Mouse (Mus musculus): Measurements from ENCODE around the gene Slc10a1. TPM values are rescaled to one million over a fixed set of nuclear protein-coding genes. Genes with fewer than 3 reads are reported as not detected.
A peak's percentile ranks its signal among the peaks of the same experiment; 100 is the strongest.
"Not testable (repeated sequence)": the region's sequence is repeated elsewhere in the genome, so short reads cannot be mapped to it uniquely, and the experiment has no call there.

Gene Slc10a1
- polyA plus RNA-seq, 1 experiment from 2014 or later, result 0.51 TPM

DNA sequence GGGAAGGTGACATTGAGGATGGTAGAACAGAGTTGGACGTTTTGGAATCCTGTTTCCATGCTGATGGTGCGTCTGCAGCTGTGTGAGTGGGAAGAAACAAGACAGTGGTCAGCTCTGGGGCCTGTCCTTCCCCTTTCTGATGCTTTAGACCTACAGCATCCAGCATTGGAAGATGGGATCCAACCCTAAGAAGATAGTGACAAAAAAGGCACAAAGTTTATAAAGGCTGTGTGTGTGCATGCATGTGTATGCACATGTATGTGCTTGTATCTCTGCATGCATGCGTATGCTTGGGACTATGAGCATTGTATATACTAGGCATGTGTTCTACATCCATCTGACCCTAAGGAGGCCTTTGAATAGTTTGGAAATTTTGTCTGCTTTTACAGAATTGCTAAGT lies 12.5 kb downstream of the Slc10a1 start:
- no peaks in the 10 kb centered on the region for H3K27me3 ChIP-seq (ENCODE audit: control insufficient read depth, insufficient read depth, low read length)
- no peaks in the 10 kb centered on the region for H3K9me3 ChIP-seq (ENCODE audit: control insufficient read depth, low read length)
- no peak for DNase-seq (ENCODE audit: low spot score)
- no peak overlapping the region for H3K27ac ChIP-seq (ENCODE audit: low read depth, low read length)
- H3K9ac ChIP-seq (ENCODE audit: low read depth, low read length), result no peak overlapping the region
- no peaks in the 10 kb centered on the region for H3K4me1 ChIP-seq (replicated peaks; ENCODE audit: control insufficient read depth, insufficient read depth, low read length)
- H3K4me2 ChIP-seq (replicated peaks; ENCODE audit: low read depth, low read length), result no peak overlapping the region
- peaks cover 9% of the 10 kb centered on the region for H3K36me3 ChIP-seq (ENCODE audit: control insufficient read depth, insufficient read depth, low read length)
- no peak for ATAC-seq (ENCODE audit: low FRiP score)
- WGBS, result 89% methylated on average over 3 of the region's 3 CpGs
- no peak overlapping the region for H3K4me3 ChIP-seq (ENCODE audit: low read depth, low read length)

DNA sequence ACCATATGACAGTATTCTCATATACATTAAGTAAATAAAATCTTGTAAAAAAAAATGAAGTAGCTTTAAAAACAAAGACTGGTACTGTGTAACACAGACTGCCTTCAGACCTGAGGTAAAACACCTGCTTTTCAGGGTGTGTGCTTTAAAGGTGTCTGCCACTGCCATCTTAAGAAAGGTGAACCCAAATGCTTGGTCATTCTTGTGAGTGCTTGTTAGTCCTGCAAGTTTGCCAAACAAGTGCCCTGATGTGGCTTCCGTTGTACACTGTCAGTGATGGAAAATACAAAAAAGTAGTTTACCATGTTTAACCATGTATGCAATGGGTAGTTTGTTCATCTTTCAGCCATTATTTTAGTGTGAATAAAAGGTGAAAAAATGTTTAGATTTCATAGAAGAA lies 16.0 kb downstream of the Slc10a1 start:
- no peak overlapping the region for H3K27ac ChIP-seq (ENCODE audit: low read depth, low read length)
- no peaks in the 10 kb centered on the region for H3K4me1 ChIP-seq (replicated peaks; ENCODE audit: control insufficient read depth, insufficient read depth, low read length)
- H3K9ac ChIP-seq (ENCODE audit: low read depth, low read length), result no peak overlapping the region
- WGBS, result 97% methylated on average over 1 of the region's 1 CpGs
- H3K4me2 ChIP-seq (replicated peaks; ENCODE audit: low read depth, low read length), result no peak overlapping the region
- no peaks in the 10 kb centered on the region for H3K9me3 ChIP-seq (ENCODE audit: control insufficient read depth, low read length)
- H3K4me3 ChIP-seq (ENCODE audit: low read depth, low read length), result no peak overlapping the region
- no peaks in the 10 kb centered on the region for H3K27me3 ChIP-seq (ENCODE audit: control insufficient read depth, insufficient read depth, low read length)
- ATAC-seq (ENCODE audit: low FRiP score) (no peak), DNase-seq (ENCODE audit: low spot score) (no peak)
- H3K36me3 ChIP-seq (ENCODE audit: control insufficient read depth, insufficient read depth, low read length), result peaks cover 19% of the 10 kb centered on the region

DNA sequence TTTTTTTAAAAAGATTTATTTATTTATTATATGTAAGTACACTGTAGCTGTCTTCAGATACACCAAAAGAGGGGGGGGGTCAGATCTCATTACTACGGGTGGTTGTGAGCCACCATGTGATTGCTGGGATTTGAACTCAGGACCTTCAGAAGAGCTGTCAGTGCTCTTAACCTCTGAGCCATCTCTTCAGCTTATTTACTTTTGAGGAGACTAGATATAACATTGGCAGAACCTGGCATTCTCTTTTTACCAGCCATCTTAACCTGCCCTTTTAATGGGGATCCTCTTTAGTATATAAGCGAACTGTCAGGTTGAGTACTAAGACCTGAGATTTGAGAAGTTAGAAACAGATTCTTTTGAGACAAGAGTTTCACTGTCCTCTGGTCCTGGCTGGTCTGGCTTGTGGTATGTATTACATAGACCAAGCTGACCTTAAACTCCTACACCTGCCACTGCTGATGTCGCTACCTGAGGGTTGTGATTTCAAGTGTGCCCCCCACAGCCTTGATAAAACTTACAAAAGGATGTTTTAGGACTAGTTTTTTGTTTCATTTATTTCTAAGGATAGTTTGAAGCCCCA lies 16.8 kb downstream of the Slc10a1 start:
- 94% methylated on average over 3 of the region's 3 CpGs for whole genome bisulfite sequencing
- no peak for ATAC-seq (ENCODE audit: low FRiP score)
- Histone ChIP-seq H3K4me3 (ENCODE audit: low read depth, low read length) (no peak overlapping the region), H3K27me3 (ENCODE audit: control insufficient read depth, insufficient read depth, low read length) (no peaks in the 10 kb centered on the region), H3K4me2 (replicated peaks; ENCODE audit: low read depth, low read length) (no peak overlapping the region), H3K36me3 (ENCODE audit: control insufficient read depth, insufficient read depth, low read length) (peaks cover 21% of the 10 kb centered on the region), H3K27ac (ENCODE audit: low read depth, low read length) (no peak overlapping the region), H3K9me3 (ENCODE audit: control insufficient read depth, low read length) (no peaks in the 10 kb centered on the region), H3K4me1 (replicated peaks; ENCODE audit: control insufficient read depth, insufficient read depth, low read length) (no peaks in the 10 kb centered on the region), H3K9ac (ENCODE audit: low read depth, low read length) (no peak overlapping the region)
- DNase-seq (ENCODE audit: low spot score), result no peak

DNA sequence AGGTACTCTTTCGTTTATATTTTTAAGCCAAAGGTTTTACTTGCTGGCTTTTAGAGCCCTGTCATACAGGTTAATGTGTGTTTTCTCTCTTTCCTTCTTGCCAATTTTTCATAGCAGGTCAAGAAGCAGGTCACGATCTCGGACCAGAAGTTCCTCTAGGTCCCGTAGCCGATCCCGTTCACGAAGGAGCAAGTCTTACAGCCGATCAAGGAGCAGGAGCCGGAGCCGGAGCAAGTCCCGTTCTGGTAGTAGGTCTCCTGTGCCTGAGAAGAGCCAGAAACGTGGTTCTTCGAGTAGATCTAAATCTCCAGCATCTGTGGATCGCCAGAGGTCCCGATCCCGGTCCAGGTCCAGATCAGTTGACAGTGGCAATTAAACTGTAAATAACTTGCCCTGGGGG lies 18.9 kb downstream of the Slc10a1 start:
- DNase-seq (ENCODE audit: low spot score); H3K27ac ChIP-seq (ENCODE audit: low read depth, low read length); H3K4me3 ChIP-seq (ENCODE audit: low read depth, low read length); H3K27me3 ChIP-seq (ENCODE audit: control insufficient read depth, insufficient read depth, low read length); H3K9ac ChIP-seq (ENCODE audit: low read depth, low read length); H3K4me2 ChIP-seq (replicated peaks; ENCODE audit: low read depth, low read length); H3K9me3 ChIP-seq (ENCODE audit: control insufficient read depth, low read length); H3K4me1 ChIP-seq (replicated peaks; ENCODE audit: control insufficient read depth, insufficient read depth, low read length); ATAC-seq (ENCODE audit: low FRiP score): not testable (repeated sequence)
- WGBS, result 93% methylated on average over 14 of the region's 16 CpGs
- H3K36me3 ChIP-seq (ENCODE audit: control insufficient read depth, insufficient read depth, low read length), result peaks cover 13% of the 10 kb centered on the region

DNA sequence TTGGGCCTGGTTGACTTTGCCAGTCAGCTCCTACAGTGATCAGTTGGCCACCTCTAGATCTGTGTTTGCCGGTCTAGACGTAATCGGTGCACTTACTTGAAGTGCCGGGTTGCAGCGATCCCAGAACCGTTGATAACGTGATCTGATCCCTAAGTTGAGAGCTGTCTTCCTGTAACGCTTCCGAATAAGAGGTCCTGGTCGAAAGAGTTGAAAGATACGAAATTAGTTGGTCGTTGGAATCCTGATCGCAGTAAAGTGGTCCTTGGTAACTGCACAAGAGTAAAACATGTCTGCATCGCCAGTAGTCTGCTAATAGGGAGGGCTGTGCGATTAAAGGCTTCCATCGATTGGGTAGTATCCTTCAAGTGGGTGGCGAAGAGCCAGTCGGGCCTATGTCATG lies 20.3 kb downstream of the Slc10a1 start:
- H3K9ac ChIP-seq (ENCODE audit: low read depth, low read length), result no peak overlapping the region
- no peak for DNase-seq (ENCODE audit: low spot score)
- no peaks in the 10 kb centered on the region for H3K9me3 ChIP-seq (ENCODE audit: control insufficient read depth, low read length)
- no peak overlapping the region for H3K4me2 ChIP-seq (replicated peaks; ENCODE audit: low read depth, low read length)
- no peaks in the 10 kb centered on the region for H3K4me1 ChIP-seq (replicated peaks; ENCODE audit: control insufficient read depth, insufficient read depth, low read length)
- ATAC-seq (ENCODE audit: low FRiP score), result no peak
- 97% methylated on average over 18 of the region's 18 CpGs for WGBS
- peaks cover 13% of the 10 kb centered on the region for H3K36me3 ChIP-seq (ENCODE audit: control insufficient read depth, insufficient read depth, low read length)
- H3K27ac ChIP-seq (ENCODE audit: low read depth, low read length), result no peak overlapping the region
- no peaks in the 10 kb centered on the region for H3K27me3 ChIP-seq (ENCODE audit: control insufficient read depth, insufficient read depth, low read length)
- no peak overlapping the region for H3K4me3 ChIP-seq (ENCODE audit: low read depth, low read length)

DNA sequence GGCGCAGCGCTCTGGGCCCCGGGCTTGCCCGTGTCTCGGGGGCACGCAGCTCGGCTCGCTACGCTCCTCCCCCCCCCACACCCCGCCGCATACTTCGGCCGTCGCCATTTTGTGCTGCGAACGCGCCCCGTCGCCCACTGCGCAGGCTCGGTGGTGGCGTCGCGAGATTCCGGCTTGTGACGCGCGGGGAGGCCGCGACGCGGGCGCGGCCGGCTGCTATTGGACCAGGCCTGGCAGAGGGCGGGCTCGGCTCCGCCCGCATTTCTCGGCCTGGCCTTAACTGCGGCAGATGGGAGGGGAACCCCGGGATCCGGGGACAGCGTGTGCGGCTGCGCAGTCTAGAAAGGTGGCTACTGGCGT lies 22.5 kb downstream of the Slc10a1 start:
- no peaks in the 10 kb centered on the region for H3K27me3 ChIP-seq (ENCODE audit: control insufficient read depth, insufficient read depth, low read length)
- WGBS, result 0% methylated on average over 34 of the region's 47 CpGs
- peak; percentile 95 for ATAC-seq (ENCODE audit: low FRiP score)

DNA sequence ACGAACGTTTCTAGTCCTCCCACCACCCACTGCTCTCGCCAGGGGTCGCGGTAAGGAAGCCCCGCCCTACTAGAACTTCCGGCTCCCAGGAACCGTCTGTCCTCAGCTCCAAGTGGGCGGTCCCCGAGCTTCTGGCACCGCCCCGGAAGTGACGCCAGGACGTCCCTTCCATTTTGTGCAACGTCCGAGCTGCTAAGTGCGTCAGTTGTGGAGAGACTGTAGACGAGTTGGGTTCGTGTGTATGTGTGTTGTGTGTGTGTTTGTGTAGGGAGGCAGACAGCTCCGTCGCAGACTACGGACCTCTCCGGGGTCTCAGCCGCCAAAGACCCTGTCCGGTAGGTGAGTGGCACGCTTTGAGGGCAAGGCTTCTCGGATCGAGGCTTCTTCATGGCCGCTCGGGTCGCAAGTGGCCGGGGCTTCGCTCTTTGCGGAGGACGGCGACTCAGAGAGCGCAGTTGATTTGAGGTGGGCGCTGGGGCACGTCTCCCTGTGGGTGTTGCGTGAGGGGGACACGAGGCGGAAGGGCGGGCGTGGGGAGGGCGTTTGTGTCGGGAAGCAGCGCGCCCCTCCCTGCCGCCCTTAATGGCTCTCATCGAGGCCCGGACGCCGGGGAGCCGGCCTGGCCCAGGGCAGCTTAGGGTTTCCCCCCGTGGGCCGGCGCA lies 23.0 kb downstream of the Slc10a1 start, which contains the start of gene Srsf5:
TSS of gene Srsf5 (plus strand) at position 171 of the 662 bp plus-strand sequence.
- peak within 1 kb of the TSS; percentile 70 for H3K27ac ChIP-seq (ENCODE audit: low read depth, low read length)
- peak within 1 kb of the TSS; percentile 93 for H3K4me3 ChIP-seq (ENCODE audit: low read depth, low read length)
- H3K4me2 ChIP-seq (replicated peaks; ENCODE audit: low read depth, low read length), result peak within 1 kb of the TSS; percentile 61
- under 1% methylated on average over 49 of the region's 57 CpGs for WGBS
- peaks cover 11% of the 10 kb centered on the region for H3K36me3 ChIP-seq (ENCODE audit: control insufficient read depth, insufficient read depth, low read length)
- peak; percentile 100 for DNase-seq (ENCODE audit: low spot score)
- H3K27me3 ChIP-seq (ENCODE audit: control insufficient read depth, insufficient read depth, low read length), result no peaks in the 10 kb centered on the region
- H3K9ac ChIP-seq (ENCODE audit: low read depth, low read length), result peak within 1 kb of the TSS; percentile 92
- no peaks in the 10 kb centered on the region for H3K4me1 ChIP-seq (replicated peaks; ENCODE audit: control insufficient read depth, insufficient read depth, low read length)
- no peaks in the 10 kb centered on the region for H3K9me3 ChIP-seq (ENCODE audit: control insufficient read depth, low read length)
- peak; percentile 92 for ATAC-seq (ENCODE audit: low FRiP score)

More for the DNA sequence above, 22.5 kb downstream of the Slc10a1 start:
- Histone ChIP-seq H3K36me3 (ENCODE audit: control insufficient read depth, insufficient read depth, low read length) (peaks cover 11% of the 10 kb centered on the region), H3K9ac (ENCODE audit: low read depth, low read length) (peak overlapping the region; percentile 92), H3K4me2 (replicated peaks; ENCODE audit: low read depth, low read length) (peak overlapping the region; percentile 61), H3K4me3 (ENCODE audit: low read depth, low read length) (peak overlapping the region; percentile 93), H3K9me3 (ENCODE audit: control insufficient read depth, low read length) (no peaks in the 10 kb centered on the region), H3K27ac (ENCODE audit: low read depth, low read length) (peak overlapping the region; percentile 70), H3K4me1 (replicated peaks; ENCODE audit: control insufficient read depth, insufficient read depth, low read length) (no peaks in the 10 kb centered on the region)
- DNase-seq (ENCODE audit: low spot score), result peak; percentile 98

DNA sequence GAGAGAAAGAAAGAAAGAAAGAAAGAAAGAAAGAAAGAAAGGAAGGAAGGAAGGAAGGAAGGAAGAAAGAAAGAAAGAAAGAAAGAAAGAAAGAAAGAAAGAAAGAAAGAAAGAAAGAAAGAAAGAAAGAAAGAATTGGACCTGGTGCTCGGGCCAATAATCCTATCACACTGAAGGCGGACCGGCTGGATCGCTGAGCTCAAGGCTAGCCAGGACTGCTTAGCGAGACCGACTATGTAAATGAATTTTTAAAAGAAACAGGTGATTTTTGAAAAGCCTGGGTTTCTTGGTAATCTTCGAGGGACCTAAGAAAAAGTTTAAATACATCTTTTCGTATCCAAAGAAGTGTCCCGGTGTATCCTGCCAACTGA lies 23.6 kb downstream of the Slc10a1 start:
- Histone ChIP-seq H3K36me3 (ENCODE audit: control insufficient read depth, insufficient read depth, low read length) (peaks cover 11% of the 10 kb centered on the region), H3K4me3 (ENCODE audit: low read depth, low read length) (peak overlapping the region; percentile 93), H3K4me2 (replicated peaks; ENCODE audit: low read depth, low read length) (peak overlapping the region; percentile 25; the same call in 1 of the 2 replicates), H3K9ac (ENCODE audit: low read depth, low read length) (0 out of 2 replicates have a peak overlapping the region, but pooled peaks have one; percentile 33)
- not testable (repeated sequence) for H3K9me3 ChIP-seq (ENCODE audit: control insufficient read depth, low read length); DNase-seq (ENCODE audit: low spot score); H3K27me3 ChIP-seq (ENCODE audit: control insufficient read depth, insufficient read depth, low read length); H3K4me1 ChIP-seq (replicated peaks; ENCODE audit: control insufficient read depth, insufficient read depth, low read length); H3K27ac ChIP-seq (ENCODE audit: low read depth, low read length)
- under 1% methylated on average over 9 of the region's 9 CpGs for WGBS
- peak; percentile 49 for ATAC-seq (ENCODE audit: low FRiP score)

DNA sequence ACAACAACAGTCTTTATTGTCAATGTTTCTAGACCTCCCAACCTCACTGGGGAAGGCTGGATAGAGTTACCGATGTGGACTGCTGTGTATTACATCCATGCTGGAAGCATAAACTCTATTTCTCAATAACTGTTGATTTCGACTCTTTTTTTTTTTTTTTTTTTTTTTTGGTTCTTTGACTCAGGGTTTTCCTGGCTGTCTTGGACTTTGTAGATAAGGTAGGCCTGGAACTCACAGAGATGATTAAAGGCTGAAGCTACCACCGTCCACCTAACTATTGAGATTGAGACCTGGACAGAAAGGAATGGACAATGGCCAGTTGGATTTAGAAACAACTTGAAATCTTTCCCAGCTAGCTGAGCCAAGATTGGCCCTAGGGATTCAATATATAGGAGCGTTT lies 24.3 kb downstream of the Slc10a1 start:
- DNase-seq (ENCODE audit: low spot score), result no peak
- no peak overlapping the region for H3K9ac ChIP-seq (ENCODE audit: low read depth, low read length)
- no peaks in the 10 kb centered on the region for H3K27me3 ChIP-seq (ENCODE audit: control insufficient read depth, insufficient read depth, low read length)
- no peak overlapping the region for H3K4me2 ChIP-seq (replicated peaks; ENCODE audit: low read depth, low read length)
- no peak for ATAC-seq (ENCODE audit: low FRiP score)
- H3K9me3 ChIP-seq (ENCODE audit: control insufficient read depth, low read length), result no peaks in the 10 kb centered on the region
- WGBS, result 88% methylated on average over 4 of the region's 4 CpGs
- H3K4me3 ChIP-seq (ENCODE audit: low read depth, low read length), result no peak overlapping the region
- peaks cover 8% of the 10 kb centered on the region for H3K36me3 ChIP-seq (ENCODE audit: control insufficient read depth, insufficient read depth, low read length)
- H3K27ac ChIP-seq (ENCODE audit: low read depth, low read length), result no peak overlapping the region
- no peaks in the 10 kb centered on the region for H3K4me1 ChIP-seq (replicated peaks; ENCODE audit: control insufficient read depth, insufficient read depth, low read length)
